Mouse (Mus musculus): ENCODE results near the gene Nr5a1.

DNA sequence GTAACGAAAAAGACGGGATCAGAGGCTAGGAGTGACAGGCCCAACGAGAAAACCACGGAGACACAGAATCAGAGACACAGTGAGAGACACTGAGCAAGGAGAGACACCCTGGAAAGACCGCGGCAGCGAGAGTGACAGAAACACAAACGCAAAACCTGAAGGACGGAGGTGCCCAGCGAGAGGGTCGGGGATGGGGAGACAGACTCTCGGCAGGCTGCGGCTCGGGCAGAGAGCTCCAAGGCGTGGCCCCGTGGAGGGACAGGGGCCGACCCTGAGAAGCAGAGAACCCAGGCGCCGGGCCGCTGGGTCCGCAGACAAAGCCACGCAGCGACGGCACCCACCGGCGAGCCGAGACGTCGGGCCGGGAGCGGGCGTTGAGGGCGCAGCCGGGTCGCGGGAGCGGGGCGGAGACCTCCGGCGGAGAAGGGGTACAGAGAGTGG, 2.9 kb downstream of the Nr5a1 start:
- no peak for TF ChIP-seq GATA1 (IDR thresholded peaks at IDR 0.05; ENCODE audit: borderline replicate concordance, low read length)
- TF ChIP-seq FLI1 (IDR thresholded peaks at IDR 0.05; ENCODE audit: low read length), result no peak
